Mouse (Mus musculus) forebrain, embryonic 16.5 days (tissue): ENCODE data around the gene Kctd6. TPM values are rescaled to one million over a fixed set of nuclear protein-coding genes. Genes with fewer than 3 reads are reported as not detected.

Experiments used
- ATAC-seq: fragments of 200-750 bp; cut with Nextera tagmentation; 2 replicates; pipeline ENCODE4 v1.8.0; 2017; ENCODE audit warnings: mild to moderate bottlenecking, moderate library complexity
- H3K27ac ChIP-seq: fragments of 300-500 bp; sonication (generic); 2 replicates; pipeline ENCODE4 v1.5.1; 2014; ENCODE audit warnings: low read length, control low read depth
- H3K27me3 ChIP-seq: fragments of 300-500 bp; sonication (generic); replicated peaks from 2 replicates; pipeline ENCODE4 v1.6.1; 2014; ENCODE audit warnings: low read length; ENCODE audit not compliant: control insufficient read depth, insufficient read depth
- H3K36me3 ChIP-seq: fragments of 300-500 bp; sonication (generic); 2 replicates; pipeline ENCODE4 v1.6.1; 2014; ENCODE audit not compliant: control insufficient read depth, insufficient read depth
- H3K4me1 ChIP-seq: fragments of 300-500 bp; sonication (generic); replicated peaks from 2 replicates; pipeline ENCODE4 v1.6.1; 2014; ENCODE audit warnings: low read length; ENCODE audit not compliant: control insufficient read depth, insufficient read depth
- H3K4me2 ChIP-seq: fragments of 300-500 bp; sonication (generic); 2 replicates; pipeline ENCODE4 v1.6.1; 2014; ENCODE audit warnings: mild to moderate bottlenecking, low read length, control low read depth
- H3K4me3 ChIP-seq: fragments of 300-500 bp; sonication (generic); replicated peaks from 2 replicates; pipeline ENCODE4 v1.5.1; 2014; ENCODE audit warnings: mild to moderate bottlenecking, low read length, control low read depth
- H3K9ac ChIP-seq: fragments of 300-500 bp; sonication (generic); replicated peaks from 2 replicates; pipeline ENCODE4 v1.6.1; 2014; ENCODE audit warnings: low read depth, low read length, control low read depth
- H3K9me3 ChIP-seq: fragments of 300-500 bp; sonication (generic); 2 replicates; pipeline ENCODE4 v1.6.1; 2016; ENCODE audit warnings: low read length; ENCODE audit not compliant: control insufficient read depth
- WGBS: fragments of 180-500 bp; shearing (Covaris S2); extraction: QIAGEN DNeasy Blood & Tissue Kit; methylation state at CpG from one replicate; pipeline ENCODE4 v1.1.7; 2014; 5-methylcytosine and 5-hydroxymethylcytosine counted together
- polyA plus RNA-seq: library from polyadenylated mRNA; unstranded; fragments of >200 nt; fragmentation: Nextera tagmentation; extraction: Ambion mirVana; gene quantifications from 2 replicates; pipeline ENCODE4 v1.2.1, GENCODE M21; 2015

The Kctd6 gene
- polyA plus RNA-seq, 1 experiment from 2014 or later = 7.2 TPM

- Histone ChIP-seq H3K27ac (no peak overlapping the region), H3K4me2 (no peak overlapping the region), H3K9me3 (no peaks in the 10 kb centered on the region), H3K4me1 (peaks cover 25% of the 10 kb centered on the region), H3K4me3 (no peak overlapping the region), H3K9ac (no peak overlapping the region), H3K27me3 (no peaks in the 10 kb centered on the region), H3K36me3 (no peaks in the 10 kb centered on the region)
- ATAC-seq = no peak
- WGBS = 63% methylated on average over 7 of the region's 7 CpGs
Measured at GRCm38 (mm10) chr14:8220306-8220705, 6.4 kb downstream of the Kctd6 start.

DNA sequence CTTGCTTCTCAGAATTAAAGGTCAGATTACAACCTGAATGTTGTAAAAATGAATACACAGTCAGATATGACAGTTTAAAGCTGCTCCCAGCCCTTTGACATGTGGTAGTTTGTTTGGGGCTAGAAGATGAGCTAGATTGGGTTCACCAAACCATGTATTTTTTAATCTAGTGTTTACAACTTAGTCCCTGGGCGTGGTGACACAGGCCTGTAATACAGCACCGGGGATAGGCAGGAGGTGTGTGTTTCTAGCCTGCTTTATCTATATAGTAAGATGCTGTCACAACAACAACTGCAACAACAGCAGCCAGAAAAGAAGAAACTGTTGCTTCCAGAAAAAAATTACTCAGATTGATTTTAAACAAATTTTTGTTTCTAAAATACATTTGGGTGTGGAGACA lies 7.0 kb downstream of the Kctd6 start:
- Histone ChIP-seq H3K36me3 (no peaks in the 10 kb centered on the region), H3K27me3 (no peaks in the 10 kb centered on the region)
- WGBS = 93% methylated on average over 2 of the region's 2 CpGs

DNA sequence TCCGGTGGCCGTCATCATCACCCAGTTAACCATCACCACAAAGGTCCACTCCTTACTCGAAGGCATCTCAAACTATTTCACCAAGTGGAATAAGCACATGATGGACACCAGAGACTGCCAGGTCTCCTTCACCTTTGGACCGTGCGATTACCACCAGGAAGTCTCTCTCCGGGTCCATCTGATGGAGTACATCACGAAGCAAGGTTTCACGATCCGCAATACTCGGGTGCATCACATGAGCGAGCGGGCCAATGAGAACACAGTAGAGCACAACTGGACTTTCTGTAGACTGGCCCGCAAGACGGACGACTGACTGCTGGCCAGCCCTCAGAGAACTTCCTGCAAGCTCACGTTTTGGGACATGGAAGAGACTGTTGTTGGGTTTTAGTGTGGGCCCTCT lies 8.6 kb downstream of the Kctd6 start:
- H3K36me3 ChIP-seq = no peaks in the 10 kb centered on the region
- no peak overlapping the region for H3K4me3 ChIP-seq
- H3K9me3 ChIP-seq = no peaks in the 10 kb centered on the region
- H3K27me3 ChIP-seq = no peaks in the 10 kb centered on the region
- WGBS = 97% methylated on average over 16 of the region's 16 CpGs
- H3K4me2 ChIP-seq = no peak overlapping the region
- ATAC-seq = no peak
- H3K9ac ChIP-seq = no peak overlapping the region
- peaks cover 16% of the 10 kb centered on the region for H3K4me1 ChIP-seq
- no peak overlapping the region for H3K27ac ChIP-seq

More for the DNA sequence above, 7.0 kb downstream of the Kctd6 start:
- ATAC-seq = no peak
- Histone ChIP-seq H3K9me3 (no peaks in the 10 kb centered on the region), H3K27ac (no peak overlapping the region), H3K4me1 (peaks cover 20% of the 10 kb centered on the region), H3K9ac (no peak overlapping the region), H3K4me3 (no peak overlapping the region), H3K4me2 (no peak overlapping the region)

GRCm38 (mm10) chr14:8223506-8224293 lies 9.8 kb downstream of the Kctd6 start:
- no peak overlapping the region for H3K27ac ChIP-seq
- H3K4me1 ChIP-seq = peaks cover 9% of the 10 kb centered on the region
- H3K9me3 ChIP-seq = no peaks in the 10 kb centered on the region
- H3K9ac ChIP-seq = no peak overlapping the region
- no peaks in the 10 kb centered on the region for H3K36me3 ChIP-seq
- no peaks in the 10 kb centered on the region for H3K27me3 ChIP-seq
- 93% methylated on average over 10 of the region's 10 CpGs for WGBS
- H3K4me2 ChIP-seq = no peak overlapping the region
- no peak overlapping the region for H3K4me3 ChIP-seq
- ATAC-seq = no peak

DNA sequence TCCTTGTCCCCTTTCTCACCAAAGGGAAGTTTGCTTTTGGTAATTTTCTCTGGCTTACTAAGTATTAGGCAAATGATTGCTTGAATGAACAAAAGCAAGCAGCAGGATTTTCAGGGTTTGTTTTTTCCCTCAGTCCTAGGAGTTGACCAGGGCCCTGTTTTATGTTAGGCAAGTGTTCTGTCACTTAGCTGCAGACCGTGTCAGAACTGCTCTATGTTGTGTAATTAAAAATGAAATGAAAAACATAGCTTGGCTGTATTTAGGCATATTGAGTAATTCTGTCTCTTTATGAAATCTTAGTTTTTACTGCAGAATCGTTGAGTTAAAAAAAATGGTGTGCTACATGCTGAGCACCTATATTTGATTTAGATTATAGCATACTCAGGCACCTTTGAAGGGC lies 10.9 kb downstream of the Kctd6 start:
- ATAC-seq = no peak
- WGBS = 89% methylated on average over 2 of the region's 2 CpGs

GRCm38 (mm10) chr14:8229367-8230019 lies 15.6 kb downstream of the Kctd6 start:
- 83% methylated on average over 9 of the region's 9 CpGs for WGBS
- no peak for ATAC-seq
- Histone ChIP-seq H3K4me3 (no peak overlapping the region), H3K4me1 (no peaks in the 10 kb centered on the region), H3K4me2 (no peak overlapping the region), H3K27ac (no peak overlapping the region), H3K9ac (no peak overlapping the region), H3K36me3 (no peaks in the 10 kb centered on the region), H3K9me3 (no peaks in the 10 kb centered on the region), H3K27me3 (no peaks in the 10 kb centered on the region)

More for the DNA sequence above, 10.9 kb downstream of the Kctd6 start:
- H3K9me3 ChIP-seq = no peaks in the 10 kb centered on the region
- H3K36me3 ChIP-seq = no peaks in the 10 kb centered on the region
- no peak overlapping the region for H3K4me3 ChIP-seq
- no peak overlapping the region for H3K4me2 ChIP-seq
- peaks cover 2% of the 10 kb centered on the region; the same call in 1 of the 2 replicates for H3K4me1 ChIP-seq
- H3K27me3 ChIP-seq = no peaks in the 10 kb centered on the region
- no peak overlapping the region for H3K27ac ChIP-seq
- no peak overlapping the region for H3K9ac ChIP-seq

- Histone ChIP-seq H3K9me3 (no peaks in the 10 kb centered on the region), H3K27me3 (no peaks in the 10 kb centered on the region), H3K36me3 (no peaks in the 10 kb centered on the region), H3K27ac (no peak overlapping the region), H3K9ac (no peak overlapping the region), H3K4me2 (no peak overlapping the region), H3K4me1 (no peaks in the 10 kb centered on the region), H3K4me3 (no peak overlapping the region)
- WGBS = 86% methylated on average over 6 of the region's 6 CpGs
- ATAC-seq = no peak
Measured at GRCm38 (mm10) chr14:8232155-8232910, 18.4 kb downstream of the Kctd6 start.

GRCm38 (mm10) chr14:8233252-8233651 lies 19.3 kb downstream of the Kctd6 start:
- H3K27me3 ChIP-seq = no peaks in the 10 kb centered on the region
- 77% methylated on average over 1 of the region's 1 CpGs for WGBS
- no peak overlapping the region for H3K4me3 ChIP-seq
- H3K9me3 ChIP-seq = no peaks in the 10 kb centered on the region
- no peak overlapping the region for H3K9ac ChIP-seq
- no peak for ATAC-seq
- no peaks in the 10 kb centered on the region for H3K4me1 ChIP-seq
- H3K27ac ChIP-seq = no peak overlapping the region
- H3K4me2 ChIP-seq = no peak overlapping the region
- H3K36me3 ChIP-seq = no peaks in the 10 kb centered on the region

DNA sequence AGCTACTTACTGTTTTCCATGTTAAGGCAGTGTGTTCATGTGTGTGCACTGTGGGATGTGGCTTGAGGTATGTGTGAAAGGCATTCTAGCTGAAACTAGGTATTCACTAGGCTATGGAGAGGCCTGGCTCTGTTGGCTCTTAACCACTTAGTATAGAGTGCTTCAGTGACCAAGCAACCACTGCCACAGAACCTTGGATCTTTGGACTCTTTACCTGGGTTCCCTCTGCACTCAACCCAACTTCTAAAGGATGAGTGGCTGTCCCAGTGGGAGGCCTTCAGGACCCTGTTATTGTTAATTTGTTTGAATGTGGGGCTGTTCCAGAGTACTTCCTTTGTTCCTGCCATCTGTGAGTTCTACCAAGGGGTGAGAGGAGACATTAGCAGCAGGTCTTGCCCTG lies 27.9 kb downstream of the Kctd6 start:
- Histone ChIP-seq H3K27ac (no peak overlapping the region), H3K9ac (no peak overlapping the region), H3K4me1 (no peaks in the 10 kb centered on the region), H3K27me3 (no peaks in the 10 kb centered on the region), H3K9me3 (no peaks in the 10 kb centered on the region), H3K4me3 (no peak overlapping the region), H3K4me2 (no peak overlapping the region), H3K36me3 (no peaks in the 10 kb centered on the region)
- no peak for ATAC-seq
